Mouse (Mus musculus) liver, adult 2 months (tissue): ENCODE data around the gene Akr1cl. TPM values are rescaled to one million over a fixed set of nuclear protein-coding genes. Genes with fewer than 3 reads are reported as not detected.

Experiments used
- DNase-seq: peaks from one replicate; pipeline ENCODE4 v3.0.0-alpha.2; 2011; ENCODE audit warnings: low read depth, low spot score; ENCODE audit errors: extremely low read depth
- H3K27ac ChIP-seq: fragments of 200-500 bp; replicated peaks from 2 replicates; pipeline ENCODE4 v1.5.1; 2012; ENCODE audit warnings: low read depth, mild to moderate bottlenecking, control low read depth, inconsistent platforms, low read length; ENCODE audit not compliant: insufficient read depth
- H3K27me3 ChIP-seq: fragments of 200-500 bp; 2 replicates; pipeline ENCODE4 v1.6.1; 2012; ENCODE audit warnings: mild to moderate bottlenecking, moderate library complexity, low read length, inconsistent platforms; ENCODE audit not compliant: control insufficient read depth, insufficient read depth
- H3K36me3 ChIP-seq: fragments of 200-500 bp; 2 replicates; pipeline ENCODE4 v1.6.1; 2012; ENCODE audit warnings: low read length, inconsistent platforms; ENCODE audit not compliant: control insufficient read depth, insufficient read depth
- H3K4me1 ChIP-seq: fragments of 200-500 bp; 2 replicates; pipeline ENCODE4 v1.6.1; 2011; ENCODE audit warnings: low read length; ENCODE audit not compliant: control insufficient read depth, insufficient read depth
- H3K4me3 ChIP-seq: fragments of 200-500 bp; 2 replicates; pipeline ENCODE4 v1.5.1; 2011; ENCODE audit warnings: low read depth, mild to moderate bottlenecking, control low read depth, low read length, moderate library complexity; ENCODE audit not compliant: insufficient read depth
- H3K79me2 ChIP-seq: fragments of 200-500 bp; 2 replicates; pipeline ENCODE4 v1.6.1; 2012; ENCODE audit warnings: inconsistent platforms, mild to moderate bottlenecking, low read length, moderate library complexity; ENCODE audit not compliant: control insufficient read depth, insufficient read depth
- H3K9ac ChIP-seq: fragments of 200-500 bp; 2 replicates; pipeline ENCODE4 v1.6.1; 2012; ENCODE audit warnings: low read depth, mild to moderate bottlenecking, control low read depth, inconsistent platforms, low read length
- CTCF ChIP-seq: fragments of 200-500 bp; IDR thresholded peaks from 2 replicates; pipeline ENCODE4 v1.5.1; 2011; ENCODE audit warnings: low read depth, low read length, control low read depth
- POLR2A ChIP-seq: fragments of 200-500 bp; IDR thresholded peaks from 2 replicates; pipeline ENCODE4 v1.6.1; 2011; ENCODE audit warnings: low read length, control low read depth; ENCODE audit not compliant: insufficient read depth; ENCODE audit errors: extremely low read depth
- WGBS: fragments of 180-500 bp; shearing (Covaris S2); methylation state at CpG from one replicate; pipeline ENCODE4 v1.1.7; 2018; 5-methylcytosine and 5-hydroxymethylcytosine counted together
- polyA plus RNA-seq: library from polyadenylated mRNA; depleted of rRNA; stranded (reverse); fragments of >200 nt; gene quantifications from 2 replicates; pipeline ENCODE4 v1.2.3, GENCODE M21; 2012
- total RNA-seq: library from RNA; depleted of rRNA; stranded (reverse); fragments of >200 nt; gene quantifications from 2 replicates; pipeline ENCODE4 v1.2.3, GENCODE M21; 2014

The Akr1cl gene
- total and polyA plus RNA-seq, 2 experiments, result 0.18 TPM; not detected in 1

DNA sequence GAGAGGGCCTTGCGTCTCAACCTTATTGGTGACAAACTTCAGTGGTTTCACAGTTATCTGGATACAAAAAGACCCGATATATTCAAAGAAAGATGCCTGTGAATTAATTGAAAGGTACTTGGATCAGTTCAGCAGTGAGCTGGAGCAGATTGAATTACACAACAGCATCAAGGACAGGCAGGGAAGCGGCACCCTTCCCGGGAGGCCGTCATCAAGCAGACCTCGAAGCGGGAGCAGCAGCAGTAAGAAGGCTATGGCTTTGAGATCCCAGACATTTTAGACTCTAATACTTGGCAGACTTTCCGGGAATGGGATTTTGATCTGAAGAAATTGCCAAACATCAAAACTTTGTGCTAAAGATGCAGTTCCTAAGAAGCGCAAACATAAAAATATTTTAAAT, 4.4 kb downstream of the Akr1cl start:
- Histone ChIP-seq H3K4me3 (no peak overlapping the region), H3K27me3 (no peaks in the 10 kb centered on the region), H3K79me2 (no peaks in the 10 kb centered on the region), H3K36me3 (no peaks in the 10 kb centered on the region), H3K27ac (no peak overlapping the region), H3K4me1 (no peaks in the 10 kb centered on the region), H3K9ac (no peak overlapping the region)
- DNase-seq, result no peak
- WGBS, result 81% methylated on average over 9 of the region's 9 CpGs
- TF ChIP-seq CTCF, result no peak
- TF ChIP-seq POLR2A, result no peak

- no peaks in the 10 kb centered on the region for H3K36me3 ChIP-seq
- no peaks in the 10 kb centered on the region for H3K4me1 ChIP-seq
- 92% methylated on average over 4 of the region's 4 CpGs for WGBS
- H3K27me3 ChIP-seq, result no peaks in the 10 kb centered on the region
- no peak overlapping the region for H3K4me3 ChIP-seq
- DNase-seq, result no peak
- H3K79me2 ChIP-seq, result no peaks in the 10 kb centered on the region
- TF ChIP-seq CTCF, result no peak
- no peak for TF ChIP-seq POLR2A
- no peak overlapping the region for H3K9ac ChIP-seq
- no peak overlapping the region for H3K27ac ChIP-seq
Measured at GRCm38 (mm10) chr1:65012726-65013125, 19.8 kb downstream of the Akr1cl start.

DNA sequence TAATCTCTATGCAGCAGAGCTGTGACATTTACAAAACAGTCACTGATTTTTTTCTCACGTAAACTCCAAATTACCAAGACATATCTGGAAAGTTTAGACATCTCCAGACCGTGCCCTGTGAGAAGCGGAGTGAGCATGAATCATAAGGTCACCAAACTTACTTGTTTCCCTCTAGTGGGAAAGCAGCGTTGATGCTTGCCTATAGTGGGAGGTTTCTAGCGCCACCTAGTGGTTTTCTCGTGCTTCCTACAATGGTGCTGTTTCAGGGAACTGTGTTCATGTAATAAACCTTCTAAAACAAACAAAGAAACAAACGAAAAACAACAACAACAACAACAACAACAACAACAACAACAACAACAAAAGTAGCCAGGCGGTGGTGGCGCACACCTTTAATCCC, 22.4 kb downstream of the Akr1cl start:
- WGBS, result 9% methylated on average over 9 of the region's 9 CpGs
- H3K79me2 ChIP-seq, result no peaks in the 10 kb centered on the region
- H3K4me1 ChIP-seq, result no peaks in the 10 kb centered on the region
- no peak overlapping the region for H3K27ac ChIP-seq
- TF ChIP-seq POLR2A, result no peak
- TF ChIP-seq CTCF, result peak; percentile 65
- H3K9ac ChIP-seq, result no peak overlapping the region
- peak; percentile 70 for DNase-seq
- no peaks in the 10 kb centered on the region for H3K27me3 ChIP-seq
- no peaks in the 10 kb centered on the region for H3K36me3 ChIP-seq
- no peak overlapping the region for H3K4me3 ChIP-seq

DNA sequence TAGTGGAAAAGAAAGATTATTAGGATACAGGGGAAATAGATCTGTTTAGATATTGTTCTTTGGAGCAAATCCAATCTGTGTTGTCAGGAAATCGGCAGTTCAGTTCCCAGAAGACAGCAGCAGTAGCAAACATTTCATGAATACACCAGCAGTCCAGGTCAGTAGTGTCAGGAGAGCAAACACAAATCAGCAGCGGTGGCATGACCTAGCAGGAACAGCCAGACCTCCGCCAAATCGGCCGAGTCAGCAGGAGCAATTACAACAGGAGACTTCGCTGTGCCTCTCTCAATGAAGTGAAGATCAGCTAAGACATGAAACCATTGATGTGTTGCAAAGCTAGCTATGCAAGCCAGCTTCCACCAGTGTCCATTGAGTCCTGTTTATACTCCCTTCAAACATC, 27.0 kb downstream of the Akr1cl start:
- WGBS, result 23% methylated on average over 6 of the region's 6 CpGs
- DNase-seq, result peak; percentile 44
- H3K4me1 ChIP-seq, result no peaks in the 10 kb centered on the region
- no peak overlapping the region for H3K9ac ChIP-seq
- no peak overlapping the region for H3K4me3 ChIP-seq
- no peaks in the 10 kb centered on the region for H3K36me3 ChIP-seq
- no peak for TF ChIP-seq CTCF
- TF ChIP-seq POLR2A, result no peak
- no peaks in the 10 kb centered on the region for H3K27me3 ChIP-seq
- no peaks in the 10 kb centered on the region for H3K79me2 ChIP-seq
- no peak overlapping the region for H3K27ac ChIP-seq

- TF ChIP-seq POLR2A (no peak), CTCF (no peak)
- H3K79me2 ChIP-seq, result no peaks in the 10 kb centered on the region
- no peaks in the 10 kb centered on the region for H3K4me1 ChIP-seq
- 58% methylated on average over 4 of the region's 4 CpGs for WGBS
- no peak overlapping the region for H3K27ac ChIP-seq
- DNase-seq, result no peak
- H3K4me3 ChIP-seq, result no peak overlapping the region
- no peak overlapping the region for H3K9ac ChIP-seq
- H3K36me3 ChIP-seq, result no peaks in the 10 kb centered on the region
- no peaks in the 10 kb centered on the region for H3K27me3 ChIP-seq
Measured at GRCm38 (mm10) chr1:65004526-65004925, 28.0 kb downstream of the Akr1cl start.

DNA sequence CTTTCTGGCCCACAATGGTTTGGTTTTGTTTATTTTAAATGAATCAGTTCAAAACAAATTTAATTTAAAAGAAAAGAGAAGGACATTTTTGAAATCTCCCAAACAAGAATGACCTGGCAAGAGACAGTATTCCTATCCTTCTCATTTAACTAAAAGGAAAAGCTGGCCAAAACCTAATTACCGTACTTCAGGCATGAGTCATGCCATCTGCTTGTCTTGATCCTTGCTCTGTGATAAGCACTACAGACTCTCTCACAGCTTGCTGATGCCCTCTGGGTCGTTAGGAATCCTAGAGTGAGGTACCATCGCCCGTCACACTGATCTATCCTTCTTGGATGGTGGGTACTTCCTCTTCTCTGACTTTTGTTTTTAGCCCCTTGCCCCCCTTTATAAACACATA, 39.4 kb downstream of the Akr1cl start:
- Histone ChIP-seq H3K9ac (no peak overlapping the region), H3K4me3 (no peak overlapping the region), H3K27me3 (no peaks in the 10 kb centered on the region), H3K4me1 (no peaks in the 10 kb centered on the region), H3K27ac (no peak overlapping the region), H3K36me3 (no peaks in the 10 kb centered on the region), H3K79me2 (no peaks in the 10 kb centered on the region)
- DNase-seq, result no peak
- TF ChIP-seq CTCF (no peak), POLR2A (no peak)
- 81% methylated on average over 4 of the region's 4 CpGs for WGBS
